Mouse (Mus musculus): Measurements from ENCODE around the gene Tbca.

Tbca gene

DNA sequence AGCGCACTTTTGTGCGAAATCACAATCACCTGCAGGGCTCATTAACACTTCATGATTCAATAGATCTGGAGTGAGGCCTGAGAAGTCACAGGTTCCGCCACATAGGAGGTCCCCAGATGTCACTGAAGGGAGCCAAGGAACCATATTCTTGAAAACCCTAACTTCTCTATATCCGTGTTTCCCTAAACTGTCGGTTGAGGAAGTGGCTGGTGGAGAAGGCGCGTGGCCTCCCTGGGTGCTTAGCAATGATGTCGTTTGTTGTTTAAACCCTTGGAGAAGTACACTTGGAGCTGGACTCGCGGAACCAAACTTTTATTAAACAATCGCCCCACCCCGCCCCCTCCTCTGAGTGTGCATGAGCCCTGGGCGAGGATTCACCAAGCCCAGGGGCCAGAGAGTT lies 60.6 kb downstream of the Tbca start:
- DNase-seq: no peak

DNA sequence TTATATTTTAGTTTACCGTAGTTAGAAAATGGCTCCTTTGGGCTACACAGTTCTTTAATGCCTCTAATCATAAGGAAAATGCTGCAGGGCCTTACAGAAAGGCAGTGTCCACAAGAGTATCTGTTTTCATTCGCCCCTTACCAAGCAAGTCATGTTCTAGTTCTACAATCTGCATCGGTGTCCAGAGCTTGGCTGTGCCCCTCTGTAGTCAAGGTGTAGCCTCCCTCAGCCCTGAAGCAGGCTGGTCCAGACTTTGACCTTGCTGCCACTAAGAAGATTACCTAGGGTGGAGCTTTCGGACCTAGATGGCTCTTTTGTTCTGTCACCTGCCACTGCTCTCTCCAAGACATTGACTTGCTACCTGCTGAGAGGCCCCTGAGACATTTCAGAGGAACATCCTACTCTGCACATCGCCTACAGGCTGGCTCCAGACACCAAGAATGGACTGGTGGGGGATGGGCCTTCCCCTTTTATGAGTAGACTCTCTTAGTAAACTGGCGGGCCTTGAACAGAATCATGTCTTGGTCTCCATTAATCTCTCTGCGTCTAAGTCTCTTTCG lies 69.4 kb downstream of the Tbca start:
- DNase-seq: no peak

DNA sequence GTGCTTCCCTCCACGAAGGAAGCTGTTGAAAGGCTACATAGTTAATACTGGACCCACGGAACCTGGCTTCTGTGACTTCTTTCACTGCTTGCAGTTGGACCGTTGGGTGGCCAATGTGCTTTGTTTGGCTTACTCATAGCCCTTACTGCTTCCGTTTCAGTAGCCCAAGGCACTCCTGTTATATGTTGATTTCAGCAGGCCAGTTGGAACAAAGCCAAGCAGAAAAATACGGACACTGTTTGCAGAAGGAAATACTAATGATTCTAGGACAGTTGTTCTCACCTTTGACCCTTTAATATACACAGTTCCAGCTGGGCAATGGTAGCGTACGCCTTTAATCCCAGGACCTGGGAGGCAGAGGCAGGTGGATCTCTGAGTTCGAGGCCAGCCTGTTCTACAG lies 70.5 kb downstream of the Tbca start:
- DNase-seq: no peak

GRCm38 (mm10) chr13:94862491-94863230 lies 74.0 kb downstream of the Tbca start:
- no peak for DNase-seq

GRCm38 (mm10) chr13:94866906-94867305 lies 78.2 kb downstream of the Tbca start:
- DNase-seq: no peak

- no peak for DNase-seq
Measured at GRCm38 (mm10) chr13:94867772-94868171, 79.1 kb downstream of the Tbca start.

- peak; percentile 70 for DNase-seq
Measured at GRCm38 (mm10) chr13:94868478-94868950, 79.8 kb downstream of the Tbca start.

DNA sequence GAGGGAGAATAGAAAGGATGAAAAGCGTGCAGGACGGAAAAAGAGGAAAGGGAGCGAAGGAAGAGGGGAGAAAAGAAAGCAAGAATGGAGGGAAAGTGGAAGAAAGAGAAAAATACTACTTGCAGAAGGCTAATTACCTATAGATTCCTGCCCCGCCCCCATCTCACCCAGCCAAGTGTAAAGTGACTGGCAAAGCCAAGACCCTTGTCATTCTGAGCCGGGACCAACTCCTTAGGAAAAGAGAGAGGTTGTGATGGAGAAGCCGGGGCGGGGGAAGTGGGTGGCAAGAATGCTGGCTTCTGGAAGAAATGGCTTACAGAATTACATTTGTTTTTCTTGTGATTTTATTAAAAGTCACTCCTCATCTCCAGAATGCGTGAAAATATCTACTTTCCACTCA lies 80.8 kb downstream of the Tbca start:
- no peak for DNase-seq

DNA sequence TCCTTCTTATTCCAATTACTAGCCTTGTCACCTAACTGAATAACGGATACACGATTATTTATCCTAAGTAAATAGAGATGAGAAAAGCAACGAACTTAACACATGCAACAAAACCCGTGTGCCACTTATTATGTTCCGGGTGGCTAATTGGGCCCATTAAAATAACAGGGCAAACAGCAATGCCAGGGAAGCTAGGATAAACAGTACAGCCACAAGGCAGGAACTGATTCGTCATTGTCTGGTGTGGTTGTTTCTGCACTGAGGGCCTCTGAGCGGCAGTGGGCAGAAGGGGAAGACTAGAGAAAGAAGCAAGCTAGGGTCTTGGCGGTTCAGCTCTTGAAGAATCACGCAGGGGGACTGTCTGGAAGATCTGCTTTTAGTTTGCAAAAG lies 81.4 kb downstream of the Tbca start:
- no peak for DNase-seq

GRCm38 (mm10) chr13:94870461-94871186 lies 81.9 kb downstream of the Tbca start:
- no peak for DNase-seq

- DNase-seq: no peak
Measured at GRCm38 (mm10) chr13:94871806-94872320, 83.2 kb downstream of the Tbca start.

DNA sequence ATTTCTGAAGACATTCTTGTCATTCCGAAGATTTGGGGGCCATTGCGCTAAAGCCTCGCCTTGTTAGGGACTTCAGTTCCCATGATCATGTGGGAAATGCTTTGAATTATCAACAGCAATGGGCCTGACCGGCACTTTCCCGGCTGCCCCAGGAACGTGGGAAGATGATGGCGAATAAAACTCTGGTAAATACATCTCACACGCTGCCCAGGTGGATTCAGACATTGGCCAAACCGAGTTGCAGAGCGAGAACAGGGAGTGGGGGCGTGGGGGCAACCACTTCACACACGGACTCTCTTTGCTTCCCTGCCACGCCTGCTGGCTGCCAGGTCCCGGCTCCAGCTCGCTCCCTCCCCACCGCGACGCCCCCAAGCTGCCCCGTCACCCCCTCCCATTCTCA lies 83.7 kb downstream of the Tbca start:
- DNase-seq: no peak

- DNase-seq: peak; percentile 22
Measured at GRCm38 (mm10) chr13:94873111-94874038, 84.7 kb downstream of the Tbca start.

- DNase-seq: no peak
Measured at GRCm38 (mm10) chr13:94874039-94874425, 85.3 kb downstream of the Tbca start.

DNA sequence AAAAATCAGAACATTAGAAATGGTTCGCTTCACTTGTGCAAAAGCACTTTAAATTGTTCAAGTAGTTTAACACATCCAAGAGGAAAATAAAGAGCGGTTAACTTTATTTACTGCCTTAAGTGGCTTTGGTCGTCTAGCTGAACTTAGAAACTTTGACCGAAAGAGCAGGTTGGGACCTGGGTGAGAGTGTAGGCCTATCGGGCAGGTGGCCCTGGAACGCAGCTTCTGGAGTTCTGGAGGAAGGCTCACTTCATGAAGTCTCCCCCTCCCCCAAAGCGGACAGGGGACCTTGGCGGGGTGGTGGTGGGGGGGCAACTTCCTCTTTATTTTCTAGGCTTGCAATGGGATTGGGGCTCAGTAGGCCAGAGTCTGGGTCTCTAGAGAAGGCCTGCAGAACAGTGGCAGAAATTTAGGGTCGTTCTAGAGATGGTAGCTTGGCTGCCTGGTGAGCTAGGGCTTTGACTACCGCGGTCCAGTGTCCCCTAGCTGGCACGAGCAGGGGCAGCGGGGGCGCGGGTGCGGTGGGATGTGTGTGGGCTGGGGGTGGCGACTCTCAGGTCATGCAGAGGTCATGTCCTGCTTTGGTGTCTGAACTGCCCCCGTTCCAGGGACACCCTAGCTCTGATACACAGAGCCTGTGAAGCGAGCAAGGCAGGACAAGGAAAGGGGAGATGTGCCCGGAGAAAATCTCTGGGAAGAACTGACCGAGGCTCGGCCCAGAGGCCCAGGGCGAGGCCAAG lies 86.1 kb downstream of the Tbca start:
- peak; percentile 11 for DNase-seq

- DNase-seq: no peak
Measured at GRCm38 (mm10) chr13:94875396-94875880, 86.7 kb downstream of the Tbca start, which contains the start of gene Otp. Gene Otp, plus strand, starts transcription at chr13:94875602.

- no peak for DNase-seq
Measured at GRCm38 (mm10) chr13:94876286-94877210, 87.8 kb downstream of the Tbca start.

DNA sequence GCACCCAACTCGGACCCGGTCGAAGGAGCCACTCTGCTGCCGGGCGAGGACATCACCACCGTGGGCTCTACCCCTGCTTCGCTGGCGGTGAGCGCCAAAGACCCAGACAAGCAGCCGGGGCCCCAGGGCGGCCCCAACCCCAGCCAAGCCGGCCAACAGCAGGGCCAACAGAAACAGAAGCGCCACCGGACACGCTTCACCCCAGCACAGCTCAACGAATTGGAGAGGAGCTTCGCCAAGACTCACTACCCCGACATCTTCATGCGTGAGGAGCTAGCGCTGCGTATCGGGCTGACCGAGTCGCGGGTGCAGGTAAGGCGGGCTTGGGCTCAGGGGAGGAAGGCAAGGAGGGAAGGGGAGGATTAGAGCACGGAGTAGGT lies 88.5 kb downstream of the Tbca start:
- no peak for DNase-seq

- peak; percentile 30 for DNase-seq
Measured at GRCm38 (mm10) chr13:94877991-94878745, 89.5 kb downstream of the Tbca start.

DNA sequence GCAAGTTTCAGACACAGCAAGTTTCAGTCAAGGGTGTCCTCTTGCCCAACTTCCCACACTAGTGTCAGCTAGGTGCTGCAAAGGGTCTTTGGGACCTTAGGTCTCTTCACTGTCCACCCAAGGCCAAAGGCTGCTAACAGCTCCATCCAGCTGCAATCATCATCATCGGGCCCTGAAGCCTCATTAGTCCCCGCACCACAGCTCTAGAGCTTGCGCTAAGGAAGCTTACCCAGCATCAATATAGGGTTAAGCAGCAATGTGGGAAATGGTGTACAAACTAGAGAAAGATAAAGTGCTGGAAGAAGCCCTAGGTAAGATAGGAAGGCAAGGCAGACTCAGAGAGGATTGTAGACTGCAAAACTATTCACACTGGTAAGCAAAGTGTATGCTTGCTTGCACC lies 92.5 kb downstream of the Tbca start:
- DNase-seq: no peak

Measured in kidney, postnatal 10 days (tissue).